Mouse (Mus musculus): ENCODE measurements at regions not wholly inside any gene's neighbourhood (a gene's known extent, or its start where the extent isn't known, plus 50 kb on each side); places are given as distances from the start of the nearest gene placed in this dataset.

- no peak for TF ChIP-seq POLR2A (IDR thresholded peaks at IDR 0.05; ENCODE audit: insufficient read depth, low read depth, low read length)
- TF ChIP-seq EP300 (IDR thresholded peaks at IDR 0.05; ENCODE audit: insufficient read depth, low read depth, low read length), result peak; percentile 69; the same call in 1 of the 2 replicates
- peak; percentile 89 for TF ChIP-seq CTCF (IDR thresholded peaks at IDR 0.05)
These were observed 78.9 kb upstream of the Tmem260 start for GRCm38 (mm10) chr14:48367006-48367405.
